Mouse (Mus musculus) E14TG2a.4 (cell line): ENCODE results near the gene Hist1h4i.

Experiments
- H3K27me3 ChIP-seq: 2 replicates; pipeline ENCODE4 v1.6.1; 2014; ENCODE audit warnings: low read length, control low read depth; ENCODE audit not compliant: insufficient read depth
- H3K36me3 ChIP-seq: 2 replicates; pipeline ENCODE4 v1.6.1; 2014; ENCODE audit warnings: low read length, control low read depth; ENCODE audit not compliant: insufficient read depth
- H3K4me1 ChIP-seq: replicated peaks from 2 replicates; pipeline ENCODE4 v1.6.1; 2014; ENCODE audit warnings: low read depth, low read length, control low read depth
- H3K4me3 ChIP-seq: replicated peaks from 2 replicates; pipeline ENCODE4 v1.5.1; 2014; ENCODE audit warnings: mild to moderate bottlenecking, low read length
- H3K9me3 ChIP-seq: 2 replicates; pipeline ENCODE4 v1.6.1; 2014; ENCODE audit warnings: low read length, control low read depth
- CTCF ChIP-seq: conservative IDR thresholded peaks from 2 replicates; pipeline ENCODE4 v1.5.1; 2014; ENCODE audit warnings: low read length
- NANOG ChIP-seq: IDR thresholded peaks from 2 replicates; pipeline ENCODE4 v1.6.1; 2014; ENCODE audit warnings: borderline replicate concordance, low read length, mixed read lengths
- POU5F1 ChIP-seq: IDR thresholded peaks from 2 replicates; pipeline ENCODE4 v1.6.1; 2014; ENCODE audit warnings: low read length, borderline replicate concordance

Hist1h4i gene

DNA sequence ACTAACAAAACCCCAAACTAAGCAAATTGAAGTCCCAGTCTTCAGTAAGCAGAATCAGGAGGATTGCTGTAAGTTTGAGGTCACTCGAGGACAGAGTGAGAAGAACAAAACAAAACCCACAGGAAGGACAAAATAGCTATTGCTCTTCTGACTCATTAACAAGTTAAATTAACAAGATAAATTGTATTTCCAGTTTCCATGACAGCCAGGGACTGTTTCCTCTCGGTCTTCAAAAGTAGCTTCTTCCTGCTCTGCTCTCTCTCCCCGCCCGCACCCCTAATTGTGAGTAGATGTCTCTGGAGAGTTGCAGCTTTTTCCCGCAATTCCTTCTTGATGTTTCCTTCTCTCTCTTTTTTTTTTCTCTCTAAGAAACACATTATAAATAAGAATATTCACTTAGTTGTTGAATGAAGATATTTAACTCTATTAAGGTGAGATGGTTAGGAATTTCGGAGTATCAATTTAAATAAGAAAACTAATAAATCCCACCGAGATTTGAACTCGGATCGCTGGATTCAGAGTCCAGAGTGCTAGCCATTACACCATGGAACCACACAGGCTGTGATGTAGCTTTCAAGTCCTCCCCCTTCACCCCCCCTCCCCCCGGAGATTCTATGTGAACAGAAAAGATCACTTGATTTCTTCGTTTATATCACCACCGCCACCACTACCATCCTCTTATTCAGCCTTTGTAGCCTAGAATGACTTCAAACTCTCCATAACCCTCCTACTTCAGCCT, 44.9 kb downstream of the Hist1h4i start:
- Histone ChIP-seq H3K36me3 (no peaks in the 10 kb centered on the region), H3K4me3 (peak overlapping the region; percentile 78), H3K9me3 (peaks cover 1% of the 10 kb centered on the region; the same call in 1 of the 2 replicates), H3K4me1 (peaks cover 55% of the 10 kb centered on the region), H3K27me3 (peaks cover 57% of the 10 kb centered on the region)
- TF ChIP-seq CTCF (no peak), POU5F1 (no peak), NANOG (no peak)

DNA sequence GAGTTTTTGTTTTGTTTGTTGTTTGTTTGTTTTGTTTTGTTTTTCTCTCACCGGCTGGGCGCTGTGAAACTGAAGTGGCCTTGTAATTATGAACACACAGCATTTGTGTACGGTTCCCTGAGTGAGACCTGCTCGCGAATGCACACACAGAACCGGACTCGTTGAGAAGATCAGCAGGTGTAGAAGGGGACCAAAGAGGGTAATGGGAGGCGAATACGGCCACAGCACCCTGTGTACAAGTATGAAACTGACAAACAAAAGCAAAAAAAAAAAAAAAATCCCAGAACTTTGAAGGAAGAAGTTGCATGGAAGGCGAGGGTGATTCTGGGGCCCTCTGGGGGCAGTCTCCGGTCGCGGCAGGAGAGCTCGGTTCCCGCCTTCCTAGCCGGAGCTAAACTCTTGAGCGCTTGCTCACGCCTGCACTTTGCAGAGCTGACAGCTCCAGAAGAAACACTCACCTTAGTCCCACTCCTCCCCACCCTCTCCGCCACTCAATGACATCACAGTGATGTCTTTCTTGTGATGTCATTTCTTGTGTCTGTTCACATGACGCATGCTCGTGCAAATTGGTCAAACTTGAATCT, 45.7 kb downstream of the Hist1h4i start:
- TF ChIP-seq CTCF (no peak), NANOG (no peak), POU5F1 (no peak)
- H3K9me3 ChIP-seq: peaks cover 6% of the 10 kb centered on the region; the same call in 1 of the 2 replicates
- no peaks in the 10 kb centered on the region for H3K36me3 ChIP-seq
- H3K4me1 ChIP-seq: peaks cover 52% of the 10 kb centered on the region
- peak overlapping the region; percentile 78 for H3K4me3 ChIP-seq
- peaks cover 49% of the 10 kb centered on the region for H3K27me3 ChIP-seq

DNA sequence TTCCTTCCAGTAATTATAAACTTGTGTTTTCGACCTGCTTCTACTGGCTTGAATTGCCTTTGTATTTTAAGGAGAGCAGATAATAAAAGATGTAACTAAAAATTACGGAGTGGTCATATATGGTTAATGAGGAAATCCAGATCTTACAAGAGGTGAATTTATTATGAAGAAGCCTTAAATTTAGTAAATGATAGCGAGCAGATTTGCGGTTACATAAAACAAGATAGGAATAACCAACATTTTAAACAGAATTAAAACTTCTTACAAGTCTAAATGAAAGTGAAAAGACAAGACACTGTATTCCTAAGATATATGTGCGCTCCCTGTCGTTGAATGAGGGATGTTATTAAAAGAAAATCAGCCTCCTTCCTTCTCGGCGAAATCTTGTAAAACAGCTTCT, 46.3 kb downstream of the Hist1h4i start:
- no peak for TF ChIP-seq NANOG
- no peak for TF ChIP-seq CTCF
- TF ChIP-seq POU5F1: no peak
- peaks cover 52% of the 10 kb centered on the region for H3K4me1 ChIP-seq
- peak overlapping the region; percentile 78 for H3K4me3 ChIP-seq
- peaks cover 45% of the 10 kb centered on the region for H3K27me3 ChIP-seq
- peaks cover 6% of the 10 kb centered on the region; the same call in 1 of the 2 replicates for H3K9me3 ChIP-seq
- H3K36me3 ChIP-seq: no peaks in the 10 kb centered on the region

DNA sequence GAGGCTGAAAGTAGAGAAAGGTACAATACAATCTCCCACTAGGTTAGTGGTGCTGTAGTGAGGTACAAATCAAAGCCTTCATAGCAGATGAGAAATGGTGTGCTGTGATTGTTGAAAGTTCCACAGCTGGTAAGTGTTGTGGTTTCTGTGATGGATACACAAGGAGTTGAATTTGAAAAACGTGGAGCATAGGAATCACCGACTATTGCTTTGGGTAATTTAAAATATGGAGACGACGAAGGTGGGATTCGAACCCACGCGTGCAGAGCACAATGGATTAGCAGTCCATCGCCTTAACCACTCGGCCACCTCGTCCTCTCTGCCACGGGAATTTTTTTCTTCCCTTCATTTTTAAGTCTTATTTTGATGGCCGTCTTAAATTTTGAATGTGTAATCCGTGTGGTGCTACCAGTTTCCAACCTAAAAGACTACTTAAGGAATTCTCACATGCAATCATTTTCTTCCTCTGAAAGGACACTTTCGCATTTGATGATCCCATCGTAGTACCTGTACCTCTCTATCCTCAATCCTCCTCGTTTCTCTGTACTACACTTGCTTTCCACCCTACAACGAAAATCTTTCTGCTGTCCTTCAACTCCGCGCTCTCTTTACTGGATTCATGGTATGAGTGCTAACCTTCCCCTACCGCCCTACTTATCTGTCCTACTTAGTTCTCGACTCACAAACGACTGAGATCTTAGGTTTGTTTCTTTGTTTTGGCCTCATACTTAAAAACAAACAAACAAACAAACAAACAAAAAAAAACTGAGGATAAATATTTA, 47.0 kb downstream of the Hist1h4i start:
- H3K36me3 ChIP-seq: no peaks in the 10 kb centered on the region
- H3K4me1 ChIP-seq: peaks cover 52% of the 10 kb centered on the region
- peaks cover 38% of the 10 kb centered on the region for H3K27me3 ChIP-seq
- peaks cover 6% of the 10 kb centered on the region; the same call in 1 of the 2 replicates for H3K9me3 ChIP-seq
- H3K4me3 ChIP-seq: peak overlapping the region; percentile 78
- TF ChIP-seq NANOG: no peak
- TF ChIP-seq CTCF: no peak
- TF ChIP-seq POU5F1: no peak

DNA sequence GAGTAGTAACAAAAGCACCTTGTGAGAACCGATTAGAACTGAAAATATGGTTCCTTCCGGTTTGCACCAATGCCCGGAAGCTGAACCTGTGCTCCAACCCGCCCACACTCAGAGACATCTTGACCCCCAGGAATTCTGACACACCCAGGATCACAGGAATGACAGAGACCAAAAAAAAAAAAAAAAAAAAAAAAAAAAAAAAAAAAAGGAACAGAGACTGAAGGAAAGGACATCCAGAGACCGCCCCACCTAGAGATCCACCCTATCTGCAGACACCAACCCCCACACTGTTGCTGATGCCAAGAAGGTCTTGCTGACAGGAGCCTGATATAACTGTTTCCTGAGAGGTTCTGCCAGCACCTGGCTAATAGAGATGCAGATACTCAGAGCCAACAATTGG, 48.6 kb downstream of the Hist1h4i start:
- Histone ChIP-seq H3K36me3 (no peaks in the 10 kb centered on the region), H3K27me3 (peaks cover 22% of the 10 kb centered on the region), H3K4me3 (no peak overlapping the region), H3K9me3 (peaks cover 6% of the 10 kb centered on the region; the same call in 1 of the 2 replicates), H3K4me1 (peaks cover 43% of the 10 kb centered on the region)
- TF ChIP-seq NANOG: no peak
- no peak for TF ChIP-seq CTCF
- no peak for TF ChIP-seq POU5F1
